Mouse (Mus musculus): ENCODE measurements around the gene Cdr2l.

DNA sequence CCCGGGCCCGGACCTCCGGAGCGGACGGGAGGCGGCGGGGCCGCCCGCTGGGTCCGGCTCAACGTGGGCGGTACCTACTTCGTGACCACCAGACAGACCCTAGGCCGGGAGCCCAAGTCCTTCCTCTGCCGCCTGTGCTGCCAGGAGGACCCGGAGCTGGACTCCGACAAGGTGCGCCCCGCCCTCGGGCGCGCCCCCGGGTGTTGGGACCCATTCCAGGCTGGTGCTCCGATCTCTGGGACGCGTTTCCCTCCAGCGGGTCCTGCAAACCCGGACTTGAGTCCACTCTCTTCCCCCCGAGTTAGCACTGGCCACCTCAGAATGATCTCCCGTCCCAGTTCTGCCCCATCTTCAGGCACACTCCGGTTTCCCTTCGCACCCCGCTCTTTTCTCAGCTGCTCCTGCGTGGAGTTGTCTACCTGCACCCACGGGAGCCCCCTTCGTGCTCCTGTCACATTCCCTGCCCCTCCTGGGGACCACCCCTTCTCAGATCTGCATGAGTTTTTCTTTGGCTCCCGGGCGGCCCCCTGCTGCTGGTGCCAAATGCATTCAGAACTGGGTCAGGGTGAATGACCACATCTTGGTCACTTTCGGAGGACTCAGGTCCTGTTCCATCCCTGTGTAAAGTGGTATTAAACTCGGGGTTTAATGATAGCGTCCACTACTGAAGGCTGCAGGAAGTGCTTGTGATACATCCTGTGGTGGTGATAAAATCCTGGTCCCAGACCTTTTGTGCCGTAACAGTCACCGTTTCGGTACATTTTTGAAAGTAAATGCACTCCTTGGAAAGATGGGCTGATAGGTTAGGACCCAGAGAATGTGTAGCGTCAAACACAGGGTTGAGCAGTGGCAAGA is 38.8 kb downstream of the Cdr2l start:
- TF ChIP-seq EP300 (IDR thresholded peaks at IDR 0.05; ENCODE audit: insufficient read depth, low read depth, low read length) (no peak), POLR2A (IDR thresholded peaks at IDR 0.05; ENCODE audit: insufficient read depth, low read depth, low read length) (no peak)

All from heart, adult 2 months (tissue).